Mouse (Mus musculus) embryonic facial prominence, embryonic 15.5 days (tissue): ENCODE data around the gene Gm28041. TPM values are rescaled to one million over a fixed set of nuclear protein-coding genes. Genes with fewer than 3 reads are reported as not detected.
"Not testable (repeated sequence)": the region's sequence is repeated elsewhere in the genome, so short reads cannot be mapped to it uniquely, and the experiment has no call there.

Experiments used
- ATAC-seq: fragments of 200-750 bp; cut with Nextera tagmentation; 2 replicates; pipeline ENCODE4 v1.8.0; 2017; ENCODE audit warnings: low read depth, moderate TSS enrichment; ENCODE audit not compliant: insufficient number of reproducible peaks, low FRiP score, low TSS enrichment
- H3K27ac ChIP-seq: fragments of 300-500 bp; sonication (generic); replicated peaks from 2 replicates; pipeline ENCODE4 v1.5.1; 2015; ENCODE audit warnings: mild to moderate bottlenecking, inconsistent platforms
- H3K27me3 ChIP-seq: fragments of 300-500 bp; sonication (generic); 2 replicates; pipeline ENCODE4 v1.6.1; 2015; ENCODE audit warnings: inconsistent platforms
- H3K36me3 ChIP-seq: fragments of 300-500 bp; sonication (generic); 2 replicates; pipeline ENCODE4 v1.6.1; 2015; ENCODE audit warnings: mild to moderate bottlenecking, inconsistent platforms
- H3K4me1 ChIP-seq: fragments of 300-500 bp; sonication (generic); 2 replicates; pipeline ENCODE4 v1.6.1; 2015; ENCODE audit warnings: inconsistent platforms
- H3K4me2 ChIP-seq: fragments of 300-500 bp; sonication (generic); replicated peaks from 2 replicates; pipeline ENCODE4 v1.6.1; 2015; ENCODE audit warnings: mild to moderate bottlenecking, inconsistent platforms
- H3K4me3 ChIP-seq: fragments of 300-500 bp; sonication (generic); replicated peaks from 2 replicates; pipeline ENCODE4 v1.5.1; 2015; ENCODE audit warnings: mild to moderate bottlenecking, inconsistent platforms
- H3K9ac ChIP-seq: fragments of 300-500 bp; sonication (generic); 2 replicates; pipeline ENCODE4 v1.6.1; 2015; ENCODE audit warnings: inconsistent platforms
- H3K9me3 ChIP-seq: fragments of 300-500 bp; sonication (generic); replicated peaks from 2 replicates; pipeline ENCODE4 v1.6.1; 2016; ENCODE audit warnings: inconsistent platforms
- WGBS: fragments of 180-500 bp; shearing (Covaris S2); methylation state at CpG from one replicate; pipeline ENCODE4 v1.1.7; 2015; 5-methylcytosine and 5-hydroxymethylcytosine counted together
- polyA plus RNA-seq: library from polyadenylated mRNA; unstranded; fragments of >200 nt; fragmentation: Nextera tagmentation; extraction: Ambion mirVana; gene quantifications from 2 replicates; pipeline ENCODE4 v1.2.1, GENCODE M21; 2015

Gm28041 gene
- polyA plus RNA-seq, result 0.41 TPM in 1 of 2 replicates, not detected in the other

DNA sequence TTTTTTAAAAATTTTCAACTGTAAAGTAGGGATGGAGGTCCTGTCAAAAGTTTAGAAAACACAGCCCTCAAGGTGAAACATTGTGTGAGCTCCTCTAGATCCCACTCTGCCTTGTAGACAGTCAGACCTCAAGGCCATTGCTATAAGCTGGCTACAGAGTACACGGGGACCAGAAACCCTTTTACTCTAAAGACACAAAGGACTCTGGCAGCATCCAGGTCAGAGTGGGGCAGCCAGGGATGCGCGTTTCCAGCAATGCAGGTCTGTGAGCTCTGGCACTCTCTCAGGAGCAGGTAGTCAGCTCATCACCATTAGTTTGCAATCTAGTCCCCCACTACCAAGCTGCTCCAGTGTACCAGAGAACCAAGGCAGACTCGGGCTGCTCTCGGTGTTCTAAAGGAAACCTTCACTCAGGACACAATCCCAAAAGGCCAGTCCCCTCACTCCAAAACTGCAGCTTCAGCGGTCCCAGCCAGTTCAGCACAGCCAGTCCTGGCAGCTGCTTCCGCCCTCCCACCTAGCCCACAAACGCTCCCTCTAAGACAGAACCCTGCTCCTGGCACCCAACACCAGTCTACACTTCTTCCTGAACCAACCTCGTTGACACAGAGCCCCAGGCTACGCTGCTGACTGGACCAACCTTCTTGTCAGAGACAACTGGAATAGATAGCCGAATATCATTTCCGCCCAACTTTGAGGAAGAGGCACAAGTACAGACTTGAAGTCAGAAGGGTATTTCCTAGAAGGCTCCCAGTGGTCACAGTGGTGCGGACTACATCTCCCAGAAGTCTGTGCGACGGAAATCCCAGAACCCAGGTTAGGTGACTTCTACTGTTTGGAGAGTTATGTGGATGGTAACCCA is at the start of gene Gm28041, which contains the start of gene Zfp456:
TSS of gene Gm28041 (minus strand) at position 684 of the 862 bp plus-strand sequence.
TSS of gene Zfp456 (minus strand) at position 761 of the 862 bp plus-strand sequence.
- not testable (repeated sequence) for H3K9me3 ChIP-seq, H3K4me1 ChIP-seq, H3K36me3 ChIP-seq, H3K27ac ChIP-seq, H3K27me3 ChIP-seq
- ATAC-seq, result peak; percentile 88
- peak within 1 kb of the TSS; percentile 49 for H3K4me3 ChIP-seq
- H3K4me2 ChIP-seq, result peak within 1 kb of the TSS; percentile 56
- 16% methylated on average over 13 of the region's 15 CpGs for WGBS
- H3K9ac ChIP-seq, result peak within 1 kb of the TSS; percentile 24; the same call in 1 of the 2 replicates

DNA sequence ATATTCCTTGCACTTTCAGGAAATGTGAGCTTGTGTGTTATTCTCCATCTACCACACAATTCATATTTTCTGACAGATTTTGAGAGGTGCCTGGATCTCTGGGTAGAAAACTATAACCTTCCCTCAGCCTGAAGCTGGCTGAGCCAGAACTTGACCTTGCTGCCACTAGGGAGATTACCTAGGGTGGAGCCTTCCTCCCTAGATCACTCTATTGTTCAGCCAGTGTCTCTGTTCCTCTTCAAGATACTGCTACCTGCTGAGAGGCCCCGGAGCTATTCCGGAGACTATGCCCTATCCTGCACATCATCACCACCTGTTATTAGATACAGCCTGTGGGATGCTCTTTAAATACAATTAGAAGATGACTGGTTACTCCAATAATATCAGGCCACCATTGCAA is 47.0 kb upstream of the Gm28041 start:
- H3K9me3 ChIP-seq, H3K4me2 ChIP-seq, H3K27me3 ChIP-seq, H3K4me3 ChIP-seq, H3K9ac ChIP-seq, H3K36me3 ChIP-seq, H3K4me1 ChIP-seq, ATAC-seq, H3K27ac ChIP-seq: not testable (repeated sequence)
- 83% methylated on average over 2 of the region's 2 CpGs for WGBS

DNA sequence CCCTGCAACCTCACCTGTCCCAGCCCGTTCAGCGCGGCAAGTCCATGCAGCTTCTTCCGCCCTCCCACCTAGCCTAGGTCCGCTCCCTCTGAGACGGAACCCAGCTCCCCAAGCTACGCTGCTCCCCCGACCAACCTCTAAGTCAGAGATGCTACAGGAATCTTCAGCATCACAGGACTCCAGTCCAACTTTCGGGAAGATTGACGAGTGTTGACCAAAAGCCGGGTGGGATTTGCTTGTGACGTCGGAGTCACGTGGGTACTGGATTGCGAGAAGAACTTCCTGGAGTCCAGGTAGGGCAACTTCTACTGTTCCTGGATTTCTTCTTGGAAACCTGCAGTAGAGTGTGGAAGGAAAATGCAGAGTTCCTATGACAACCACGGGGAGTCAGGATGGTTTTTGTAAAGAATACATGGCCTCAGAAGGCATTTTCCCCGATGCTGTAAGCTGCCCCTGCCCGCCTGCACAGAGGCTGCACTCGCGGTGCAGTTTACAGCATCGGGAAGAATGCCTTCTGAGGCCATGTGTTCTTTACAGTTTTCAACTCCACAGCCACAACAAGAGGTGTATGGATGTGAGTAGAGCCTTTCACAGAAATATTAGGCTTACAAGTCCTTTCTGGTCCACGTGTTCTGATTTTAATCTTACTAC is 45.8 kb upstream of the Gm28041 start, which contains the start of gene Zfp459:
TSS of gene Zfp459 (minus strand) at position 212 of the 651 bp plus-strand sequence.
- 2% methylated on average over 22 of the region's 22 CpGs for WGBS
- H3K36me3 ChIP-seq, result no peaks in the 10 kb centered on the region
- H3K4me2 ChIP-seq, result peak within 1 kb of the TSS; percentile 86
- H3K9me3 ChIP-seq, result no peaks in the 10 kb centered on the region
- no peaks in the 10 kb centered on the region for H3K4me1 ChIP-seq
- H3K4me3 ChIP-seq, result peak within 1 kb of the TSS; percentile 61
- H3K27ac ChIP-seq, result no peak within 1 kb of the TSS
- ATAC-seq, result peak; percentile 57; the same call in 1 of the 2 replicates
- peak within 1 kb of the TSS; percentile 31 for H3K9ac ChIP-seq
- H3K27me3 ChIP-seq, result no peaks in the 10 kb centered on the region

DNA sequence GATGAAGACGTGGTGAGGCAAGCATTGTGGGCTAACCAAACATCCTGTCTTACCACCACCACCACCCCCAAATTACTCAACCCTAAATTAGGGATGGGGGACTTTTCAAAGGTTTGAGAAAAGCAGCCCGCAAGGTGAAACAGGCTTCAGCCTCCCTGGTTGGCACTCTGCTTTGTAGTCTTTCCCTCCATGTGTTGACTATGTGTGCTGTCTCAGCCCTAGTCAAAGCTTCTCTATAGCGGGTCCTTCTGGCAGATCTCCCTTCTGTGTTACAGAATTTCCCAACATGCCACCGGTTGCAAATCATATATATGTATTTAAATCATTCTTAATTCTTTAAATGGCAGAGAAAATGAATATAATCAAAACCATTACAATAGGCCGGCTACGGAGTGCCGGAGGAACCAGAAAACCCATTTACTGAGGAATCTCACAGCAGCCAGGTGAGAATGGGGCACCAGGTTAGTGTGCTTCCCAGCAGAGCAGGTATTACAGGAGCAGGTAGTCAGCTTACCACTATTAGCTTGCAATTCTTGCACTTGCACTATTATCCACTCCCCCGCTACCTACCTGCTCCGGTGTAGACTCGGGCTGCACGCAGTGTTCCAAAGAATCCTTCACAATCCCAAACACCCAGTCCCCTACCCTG is 45.1 kb upstream of the Gm28041 start:
- Histone ChIP-seq H3K4me1 (no peaks in the 10 kb centered on the region), H3K9me3 (no peaks in the 10 kb centered on the region), H3K4me3 (peak overlapping the region; percentile 61), H3K9ac (peak overlapping the region; percentile 31; the same call in 1 of the 2 replicates), H3K4me2 (peak overlapping the region; percentile 86), H3K27me3 (no peaks in the 10 kb centered on the region), H3K36me3 (no peaks in the 10 kb centered on the region), H3K27ac (no peak overlapping the region)
- WGBS, result 20% methylated on average over 11 of the region's 11 CpGs
- ATAC-seq, result no peak; the same call in 1 of the 2 replicates

DNA sequence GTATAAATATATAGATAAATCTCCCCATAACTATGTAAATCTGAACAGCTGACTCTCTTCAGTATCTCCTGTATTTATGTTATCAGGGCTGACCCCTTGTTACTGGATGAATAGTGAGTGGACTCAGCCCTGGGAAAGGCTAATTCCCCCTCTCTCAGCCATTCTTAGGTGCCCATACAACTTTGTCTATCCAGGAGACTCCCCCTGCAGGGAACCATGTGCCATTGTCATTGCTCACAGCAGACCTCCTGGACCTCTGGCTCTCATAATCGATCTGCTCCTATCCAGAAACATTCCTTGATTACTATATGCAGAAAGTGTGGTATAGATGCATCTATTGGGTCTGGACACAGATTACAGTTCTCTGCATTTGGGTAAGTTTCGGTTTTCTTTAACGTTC is 41.3 kb upstream of the Gm28041 start:
- no peak overlapping the region for H3K9ac ChIP-seq
- H3K27me3 ChIP-seq, result no peaks in the 10 kb centered on the region
- no peaks in the 10 kb centered on the region for H3K4me1 ChIP-seq
- no peak overlapping the region for H3K4me3 ChIP-seq
- 86% methylated on average over 3 of the region's 3 CpGs for WGBS
- no peak for ATAC-seq
- H3K9me3 ChIP-seq, result no peaks in the 10 kb centered on the region
- no peak overlapping the region for H3K4me2 ChIP-seq
- H3K36me3 ChIP-seq, result no peaks in the 10 kb centered on the region
- H3K27ac ChIP-seq, result no peak overlapping the region

DNA sequence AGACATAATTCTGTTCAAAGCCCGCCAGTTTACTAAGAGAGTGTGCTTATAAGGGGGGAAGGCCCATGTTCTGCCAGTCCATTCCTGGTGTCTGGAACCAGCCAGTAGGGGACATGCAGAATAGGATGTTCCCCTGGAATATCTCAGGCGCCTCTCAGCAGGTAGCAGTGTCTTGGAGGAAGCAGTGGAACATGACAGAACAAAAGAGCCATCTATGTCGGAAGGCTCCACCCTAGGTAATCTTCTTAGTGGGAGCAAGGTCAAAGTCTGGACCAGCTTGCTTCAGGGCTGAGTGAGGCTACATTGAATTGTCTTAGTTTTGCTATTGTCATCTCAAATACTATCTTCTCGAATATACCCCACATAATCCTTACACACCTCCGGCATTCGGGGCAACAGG is 40.2 kb upstream of the Gm28041 start:
- WGBS, result 87% methylated on average over 6 of the region's 6 CpGs
- Histone ChIP-seq H3K4me3 (no peak overlapping the region), H3K27ac (no peak overlapping the region), H3K36me3 (no peaks in the 10 kb centered on the region), H3K4me1 (no peaks in the 10 kb centered on the region), H3K9ac (no peak overlapping the region), H3K27me3 (no peaks in the 10 kb centered on the region), H3K9me3 (no peaks in the 10 kb centered on the region), H3K4me2 (no peak overlapping the region)
- ATAC-seq, result no peak

DNA sequence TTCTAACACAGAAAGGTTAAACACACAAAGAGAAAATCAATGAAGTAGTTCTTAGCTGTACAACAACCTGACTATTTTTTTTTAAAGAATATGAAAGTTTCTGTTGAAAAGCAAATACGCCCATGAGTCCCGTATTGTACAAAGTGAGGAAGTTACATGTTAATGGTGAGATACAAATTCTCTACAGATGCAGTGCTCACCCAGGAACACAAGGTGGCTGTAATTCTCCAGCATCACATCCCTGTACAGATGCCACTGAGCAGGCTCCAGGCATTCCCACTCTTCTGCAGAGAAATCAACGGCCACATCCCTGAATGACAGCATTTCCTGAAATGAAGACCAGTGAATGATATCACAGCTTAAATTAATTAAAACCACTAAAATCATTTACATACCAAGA is 38.1 kb upstream of the Gm28041 start:
- not testable (repeated sequence) for H3K9ac ChIP-seq, ATAC-seq, H3K4me1 ChIP-seq, H3K27me3 ChIP-seq, H3K4me3 ChIP-seq, H3K36me3 ChIP-seq, H3K4me2 ChIP-seq, H3K27ac ChIP-seq, H3K9me3 ChIP-seq
- WGBS, result 62% methylated on average over 3 of the region's 3 CpGs

DNA sequence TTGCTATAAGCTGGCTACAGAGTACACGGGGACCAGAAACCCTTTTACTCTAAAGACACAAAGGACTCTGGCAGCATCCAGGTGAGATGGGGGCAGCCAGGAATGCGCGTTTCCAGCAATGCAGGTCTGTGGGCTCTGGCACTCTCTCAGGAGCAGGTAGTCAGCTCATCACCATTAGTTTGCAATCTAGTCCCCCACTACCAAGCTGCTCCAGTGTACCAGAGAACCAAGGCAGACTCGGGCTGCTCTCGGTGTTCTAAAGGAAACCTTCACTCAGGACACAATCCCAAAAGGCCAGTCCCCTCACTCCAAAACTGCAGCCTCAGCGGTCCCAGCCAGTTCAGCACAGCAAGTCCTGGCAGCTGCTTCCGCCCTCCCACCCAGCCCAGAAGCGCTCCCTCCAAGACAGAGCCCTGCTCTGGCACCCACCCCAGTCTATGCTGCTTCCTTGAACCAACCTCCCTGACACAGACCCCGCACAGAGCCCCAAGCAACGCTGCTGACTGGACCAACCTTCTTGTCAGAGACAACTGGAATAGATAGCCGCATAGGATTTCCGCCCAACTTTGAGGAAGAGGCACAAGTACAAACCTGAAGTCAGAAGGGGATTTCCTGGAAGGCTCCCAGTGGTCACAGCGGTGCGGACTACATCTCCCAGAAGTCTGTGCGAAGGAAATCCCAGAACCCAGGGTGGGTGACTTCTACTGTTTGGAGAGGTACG is 23.8 kb upstream of the Gm28041 start, which contains the start of gene Zfp429:
TSS of gene Zfp429 (minus strand) at position 637 of the 721 bp plus-strand sequence.
- peak within 1 kb of the TSS; percentile 50 for H3K4me2 ChIP-seq
- H3K4me1 ChIP-seq, H3K36me3 ChIP-seq, H3K9me3 ChIP-seq, H3K27me3 ChIP-seq: not testable (repeated sequence)
- peak within 1 kb of the TSS; percentile 58 for H3K4me3 ChIP-seq
- ATAC-seq, result peak; percentile 88
- peak within 1 kb of the TSS; percentile 21 for H3K9ac ChIP-seq
- 3% methylated on average over 16 of the region's 16 CpGs for WGBS
- 0 out of 2 replicates have a peak within 1 kb of the TSS, but pooled peaks have one; percentile 29 for H3K27ac ChIP-seq

DNA sequence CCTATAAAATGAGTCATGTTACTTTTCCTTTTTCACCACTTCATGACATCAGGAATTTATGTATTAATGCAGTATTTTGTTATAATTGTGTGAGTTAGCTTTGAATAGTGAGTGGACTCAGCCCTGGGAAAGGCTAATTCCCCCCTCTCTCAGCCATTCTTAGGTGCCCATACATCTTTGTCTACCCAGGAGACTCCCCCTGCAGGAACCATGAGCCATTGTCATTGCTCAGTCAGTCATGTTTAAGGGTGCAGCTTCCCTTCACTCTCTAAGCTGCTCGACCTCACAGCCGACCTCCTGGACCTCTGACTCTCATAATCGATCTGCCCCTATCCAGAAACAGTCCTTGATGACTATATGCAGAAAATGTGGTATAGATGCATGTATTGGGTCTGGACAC is 722 bp upstream of the Gm28041 start:
- not testable (repeated sequence) for H3K4me1 ChIP-seq, H3K27ac ChIP-seq, H3K36me3 ChIP-seq, H3K9ac ChIP-seq, H3K4me3 ChIP-seq, H3K9me3 ChIP-seq, H3K4me2 ChIP-seq, ATAC-seq, H3K27me3 ChIP-seq
- 75% methylated on average over 3 of the region's 3 CpGs for WGBS

DNA sequence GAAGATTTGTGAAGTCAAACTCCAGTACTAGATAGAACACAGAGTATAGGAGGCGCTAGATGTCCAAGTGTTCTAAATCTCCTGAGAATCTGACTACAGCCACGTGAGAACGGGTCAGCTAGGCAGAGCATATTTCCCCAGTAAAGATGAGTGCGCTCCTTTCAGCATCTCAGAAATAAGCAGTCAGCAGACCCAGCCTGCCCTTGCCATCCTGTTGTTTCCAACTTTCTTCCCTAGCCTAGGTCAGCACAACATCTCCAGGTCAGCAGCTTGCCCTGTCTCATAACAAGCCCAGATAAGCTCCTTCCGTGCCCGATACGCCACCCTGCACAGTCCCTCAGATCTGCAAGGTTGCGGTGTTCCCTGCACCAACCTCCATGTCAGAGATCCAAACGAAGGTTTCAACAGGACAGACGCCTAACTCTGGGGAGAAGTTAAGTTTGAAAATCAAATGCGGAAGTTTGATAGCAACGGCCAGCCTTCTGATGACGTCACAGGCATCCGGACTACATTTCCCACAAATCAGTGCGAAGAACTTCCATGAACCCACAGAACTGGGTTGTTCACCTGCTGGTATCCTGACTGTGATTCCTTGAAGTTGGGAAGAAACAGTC is 15.3 kb downstream of the Gm28041 start, which contains the start of the genes Gm28044 and Zfp953:
TSS of gene Gm28044 (minus strand) at position 406 of the 614 bp plus-strand sequence.
TSS of gene Zfp953 (minus strand) at position 475 of the 614 bp plus-strand sequence.
- Histone ChIP-seq H3K4me1 (peaks cover 4% of the 10 kb centered on the region; the same call in 1 of the 2 replicates), H3K27ac (peak within 1 kb of the TSS; percentile 59), H3K4me3 (peak within 1 kb of the TSS; percentile 69), H3K9me3 (no peaks in the 10 kb centered on the region), H3K9ac (peak within 1 kb of the TSS; percentile 62), H3K4me2 (peak within 1 kb of the TSS; percentile 73), H3K27me3 (no peaks in the 10 kb centered on the region), H3K36me3 (no peaks in the 10 kb centered on the region)
- under 1% methylated on average over 15 of the region's 15 CpGs for WGBS
- peak; percentile 80; the same call in 1 of the 2 replicates for ATAC-seq
